Mouse (Mus musculus): ENCODE data around the gene Mme.

Gene Mme

DNA sequence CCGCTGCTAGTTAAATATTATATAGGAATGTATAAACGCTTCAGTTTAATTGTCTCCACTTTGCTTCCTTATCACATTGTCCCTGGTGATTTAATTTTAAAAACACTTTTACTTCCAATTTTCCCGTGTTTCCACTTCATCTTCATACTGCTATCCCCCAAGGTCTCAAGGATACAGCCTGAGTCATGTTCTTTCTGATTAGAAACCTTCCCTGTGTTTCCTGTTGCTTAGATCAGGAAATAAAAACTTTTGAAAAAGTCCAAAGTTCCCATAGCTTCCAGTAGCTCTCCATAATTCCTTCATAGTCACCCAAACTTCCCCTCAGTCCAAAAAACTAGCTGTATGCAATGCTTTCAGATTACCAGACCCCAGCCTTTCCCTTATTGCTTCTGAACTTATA, 109.4 kb downstream of the Mme start:
- no peak for DNase-seq (ENCODE audit: low read depth, low spot score)

DNA sequence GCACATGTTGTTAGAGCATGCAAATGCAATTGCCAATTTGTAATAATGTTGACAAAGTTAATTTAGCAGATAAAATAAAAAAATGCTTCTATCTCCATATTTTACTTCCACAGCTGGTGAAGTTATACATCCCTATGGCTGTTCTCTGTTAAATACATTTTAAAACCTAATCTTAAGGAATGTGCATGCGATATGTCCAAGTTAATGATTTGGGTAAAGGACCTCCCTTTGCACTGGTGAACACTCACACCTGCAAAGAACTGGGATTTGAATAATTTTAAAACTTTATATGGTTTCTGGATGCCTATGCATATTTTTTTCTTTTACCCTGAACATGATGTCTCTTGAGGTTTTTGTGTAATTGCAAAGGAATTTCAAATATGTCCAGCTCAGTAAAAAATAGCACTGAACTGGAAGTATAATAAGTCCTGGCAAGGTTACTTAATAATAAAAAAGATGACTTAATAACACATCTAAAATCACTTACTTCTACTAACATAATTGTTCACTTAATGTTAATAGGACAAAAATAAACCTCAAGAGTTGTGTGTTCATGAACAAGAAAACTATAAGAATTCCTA, 110.4 kb downstream of the Mme start:
- no peak for DNase-seq (ENCODE audit: low read depth, low spot score)

DNA sequence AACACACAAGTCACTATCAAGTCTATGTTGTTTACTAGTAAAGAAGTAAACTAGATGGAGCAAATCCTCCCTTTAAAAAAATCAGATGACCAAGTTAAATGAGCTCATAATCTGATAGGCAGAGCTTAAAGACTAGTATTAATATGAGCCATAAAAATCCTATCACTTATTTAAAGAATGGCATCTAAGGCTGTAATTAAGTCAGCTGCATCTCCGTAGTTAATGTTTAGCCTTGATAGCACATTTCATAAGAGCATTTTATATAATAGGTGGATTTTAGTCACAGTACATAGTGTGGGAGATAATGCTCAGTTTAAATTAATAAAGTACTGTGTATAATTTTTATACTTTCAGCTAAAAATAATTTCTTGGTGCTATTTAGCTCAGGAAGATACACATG, 118.2 kb downstream of the Mme start:
- DNase-seq (ENCODE audit: low read depth, low spot score), result no peak

DNA sequence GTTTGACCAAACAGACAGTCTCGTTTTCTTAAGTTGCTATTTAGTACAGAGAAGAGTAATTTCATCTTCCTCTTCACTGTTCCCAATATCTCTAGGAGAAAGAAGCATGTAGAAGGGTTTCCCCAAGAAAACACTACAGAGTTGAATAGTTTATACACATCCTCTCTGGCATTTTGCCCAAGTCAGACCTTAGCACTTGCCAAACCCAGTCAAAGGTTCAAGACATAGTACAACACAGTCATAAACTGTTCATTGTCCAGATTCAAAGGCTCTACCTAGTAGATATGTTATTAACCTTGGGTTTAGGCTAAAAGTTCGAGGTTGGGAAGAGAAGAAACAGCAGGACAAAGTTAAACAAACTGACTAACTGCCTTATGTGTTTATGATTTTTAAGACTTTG, 143.7 kb downstream of the Mme start:
- no peak for DNase-seq (ENCODE audit: low read depth, low spot score)

DNA sequence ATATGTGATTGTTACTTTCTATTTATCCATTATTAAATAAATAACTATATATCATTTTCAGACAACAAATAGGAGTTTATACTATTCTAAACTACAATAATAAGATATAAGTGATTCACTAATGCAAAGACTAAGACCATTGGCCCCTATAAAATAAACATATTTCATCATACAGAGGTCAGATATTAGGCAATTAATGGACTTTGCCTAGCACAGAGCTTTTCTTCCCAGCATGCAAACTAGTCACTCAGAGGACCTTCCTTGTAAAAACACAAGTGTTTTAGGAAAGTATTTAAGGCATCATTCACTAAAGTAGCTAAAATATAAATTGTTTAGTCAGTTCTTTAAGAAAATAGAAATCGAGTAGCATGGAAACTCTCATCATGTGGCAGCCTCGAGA, 149.4 kb downstream of the Mme start:
- no peak for DNase-seq (ENCODE audit: low read depth, low spot score)

DNA sequence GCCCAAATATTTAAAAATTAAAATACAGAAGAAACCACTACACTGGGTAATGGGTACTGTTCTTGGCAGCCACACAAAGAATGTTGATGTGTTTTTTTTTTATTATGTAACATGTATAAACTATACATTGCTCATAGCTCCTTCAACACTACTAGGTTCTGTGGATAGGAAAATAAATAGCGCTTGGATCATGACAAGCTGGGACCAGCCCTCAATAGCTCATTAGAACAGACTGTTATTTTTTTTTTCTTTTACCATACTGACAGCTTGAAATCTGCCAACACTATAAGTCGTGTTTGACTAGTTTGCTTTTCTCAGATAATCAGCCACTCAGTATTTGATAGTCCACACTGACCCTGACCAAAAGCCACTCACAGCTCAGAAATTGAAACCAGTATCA, 150.0 kb downstream of the Mme start:
- DNase-seq (ENCODE audit: low read depth, low spot score), result no peak

DNA sequence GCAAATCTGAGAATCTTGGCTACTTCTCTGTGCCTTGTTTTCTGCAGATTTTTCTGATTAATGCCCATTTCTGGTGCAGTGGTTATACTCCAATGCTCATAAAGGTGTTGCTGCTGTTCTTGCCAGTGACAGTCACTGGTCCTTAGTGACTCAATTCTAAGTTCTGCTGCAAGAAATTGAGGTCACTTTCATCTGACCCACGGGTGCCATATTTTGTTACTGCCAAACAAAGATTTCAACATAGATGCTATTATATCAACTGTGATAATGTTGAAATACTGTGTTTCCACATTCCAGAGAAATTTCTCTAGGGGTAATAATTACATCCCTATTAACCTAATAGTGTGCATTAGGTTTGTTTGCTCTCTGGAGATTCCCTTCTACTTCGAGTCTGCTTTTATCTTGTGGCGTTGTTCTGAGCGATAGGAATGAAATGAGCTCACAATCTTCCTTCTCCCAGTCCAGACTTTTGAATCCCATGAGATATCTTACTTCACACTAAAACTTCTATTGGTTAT, 153.1 kb downstream of the Mme start:
- DNase-seq (ENCODE audit: low read depth, low spot score), result no peak

DNA sequence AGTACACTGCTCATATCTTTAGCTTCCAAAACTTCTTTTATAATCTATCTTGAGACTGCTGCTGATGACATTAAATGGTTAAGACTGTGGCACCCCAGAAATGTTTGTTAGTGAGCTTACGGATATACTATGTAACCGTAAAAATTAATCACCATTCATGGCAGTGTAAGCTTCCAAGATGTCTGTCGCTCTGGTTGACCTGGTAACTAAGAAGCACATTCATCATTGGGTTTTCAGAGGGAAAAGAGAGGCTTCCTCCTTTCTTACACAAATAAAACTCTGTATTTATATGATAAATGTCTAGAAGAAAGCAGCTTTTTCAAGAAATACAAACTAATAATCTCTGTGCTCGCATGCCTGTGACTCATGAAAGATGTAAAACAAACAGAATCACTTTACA, 156.8 kb downstream of the Mme start:
- DNase-seq (ENCODE audit: low read depth, low spot score), result no peak

DNA sequence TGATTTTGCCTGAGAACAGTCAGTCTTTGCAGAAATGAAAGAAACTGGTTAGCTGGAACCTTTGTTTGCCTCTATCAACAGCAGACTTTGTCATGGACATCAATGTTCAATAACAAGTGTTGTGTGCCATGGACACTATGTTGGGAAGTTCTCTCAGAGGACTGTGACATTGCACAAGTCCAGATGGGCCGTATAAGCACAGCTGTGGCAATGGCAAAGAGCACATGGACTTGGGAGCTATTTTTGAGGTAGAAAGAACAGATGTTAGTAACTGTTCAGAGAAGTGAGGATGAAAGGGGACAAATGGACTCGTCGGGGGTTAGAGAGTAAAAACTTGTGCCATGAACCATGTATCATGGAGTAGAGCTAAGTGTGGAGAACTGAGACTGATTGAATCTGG, 165.1 kb downstream of the Mme start:
- no peak for DNase-seq (ENCODE audit: low read depth, low spot score)

DNA sequence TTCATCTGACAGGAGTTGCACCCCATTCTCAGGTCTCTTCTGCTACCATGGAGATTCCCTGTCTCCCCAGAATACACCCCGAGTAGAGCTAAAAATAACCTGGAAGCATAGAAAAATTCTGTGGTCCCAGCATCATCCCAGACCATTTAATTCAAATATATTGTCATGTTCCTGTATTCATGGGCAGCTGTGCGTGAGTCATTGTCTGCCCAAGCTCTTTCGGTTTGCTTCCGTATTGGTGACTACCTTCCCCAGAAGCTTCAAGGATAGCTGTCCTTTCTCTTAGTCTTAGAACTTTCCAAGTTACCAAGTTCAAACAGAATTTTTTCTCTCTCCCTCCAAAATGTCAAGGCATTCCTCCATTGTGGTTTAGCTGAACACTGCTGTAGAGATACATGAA, 169.7 kb downstream of the Mme start:
- no peak for DNase-seq (ENCODE audit: low read depth, low spot score)

DNA sequence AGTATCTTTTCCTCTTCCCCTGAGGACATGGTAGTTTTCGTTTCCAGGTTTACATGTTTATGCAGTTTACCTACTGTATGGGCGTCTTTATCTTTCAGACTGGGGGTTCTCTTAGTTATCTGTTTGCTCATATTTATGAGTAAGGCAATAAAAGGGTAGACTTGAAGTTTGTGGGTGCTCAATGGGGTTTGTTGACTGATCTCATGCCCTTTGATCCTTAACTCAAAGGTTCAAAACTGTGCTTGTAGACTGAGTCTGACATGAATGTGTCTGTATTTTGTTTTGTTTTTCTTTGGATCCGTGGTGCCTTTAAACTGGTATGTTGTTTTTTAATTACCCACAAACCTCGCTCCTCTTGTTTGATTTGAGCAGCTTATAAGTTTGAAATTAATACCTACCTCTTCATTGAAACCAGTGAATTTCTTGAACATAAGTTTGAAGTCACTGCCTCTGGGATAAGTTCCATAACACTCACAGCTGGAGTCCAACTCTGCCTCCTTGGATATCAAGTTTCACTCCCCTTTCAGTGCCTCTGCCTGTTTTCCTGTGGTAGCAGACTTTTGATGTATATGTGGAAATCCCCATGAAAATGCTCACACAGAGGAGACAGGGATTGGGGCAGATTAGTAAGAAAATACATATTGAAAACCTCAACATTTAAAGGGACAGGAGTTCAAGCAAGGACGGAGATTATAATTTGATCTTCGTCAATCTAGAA, 171.0 kb downstream of the Mme start:
- no peak for DNase-seq (ENCODE audit: low read depth, low spot score)

DNA sequence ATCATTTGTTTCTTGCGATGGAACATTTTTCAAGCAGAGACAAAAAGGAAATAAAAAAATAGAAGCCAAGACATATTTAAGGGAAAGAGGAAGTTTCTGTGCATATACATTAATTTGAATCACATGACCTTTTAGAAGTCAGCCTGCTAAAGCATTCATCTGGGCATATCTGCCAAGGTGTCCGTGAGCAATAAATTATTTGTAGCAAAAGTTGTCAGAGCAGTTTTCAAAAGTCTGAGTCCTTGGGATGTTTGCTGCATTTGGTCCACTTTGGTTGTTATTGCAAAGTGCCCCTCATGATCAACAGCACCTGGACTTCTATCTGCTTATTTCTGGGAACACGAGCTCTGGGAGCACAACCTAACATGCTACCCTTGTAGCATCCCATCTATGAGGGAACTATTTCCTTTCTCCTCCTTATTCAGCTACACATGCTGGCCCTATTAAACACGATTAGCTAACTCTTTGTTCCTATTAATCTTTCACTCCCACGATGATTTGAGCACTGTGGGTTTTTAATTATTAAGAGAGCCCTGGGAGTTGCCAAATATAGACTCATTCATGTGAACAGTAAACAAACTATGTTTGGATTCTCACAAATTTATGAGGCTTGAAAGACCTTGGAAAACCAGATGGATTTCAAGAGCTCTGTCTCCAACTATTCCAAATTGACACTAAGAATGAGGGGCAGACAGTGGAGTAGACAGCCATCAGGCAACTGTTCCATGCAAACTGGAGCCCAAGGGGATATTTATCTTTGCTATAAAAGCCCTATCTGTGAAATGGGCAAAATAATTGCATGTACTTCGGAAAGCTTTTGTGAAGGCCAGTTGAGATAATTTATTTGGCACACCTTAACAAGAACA, 171.9 kb downstream of the Mme start:
- DNase-seq (ENCODE audit: low read depth, low spot score), result no peak

DNA sequence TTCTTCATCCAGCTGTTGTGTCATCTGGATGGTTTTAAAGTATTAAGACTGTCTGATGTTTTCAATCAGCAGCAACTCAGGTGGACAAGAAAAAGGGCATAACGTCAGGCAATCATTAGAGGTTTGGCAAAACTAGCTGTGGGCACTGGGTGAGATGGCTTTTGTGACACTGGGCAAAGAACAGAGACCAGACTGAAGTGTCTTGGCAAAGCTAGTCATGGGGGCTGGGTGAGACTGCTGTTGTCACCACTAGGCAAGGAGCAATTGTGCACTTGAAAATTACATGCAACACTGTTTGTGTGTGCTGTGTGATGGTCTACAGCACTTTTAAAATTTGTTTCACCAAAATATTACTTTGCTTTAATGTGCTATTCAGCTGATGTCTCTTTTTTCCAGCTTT, 175.9 kb downstream of the Mme start:
- no peak for DNase-seq (ENCODE audit: low read depth, low spot score)

DNA sequence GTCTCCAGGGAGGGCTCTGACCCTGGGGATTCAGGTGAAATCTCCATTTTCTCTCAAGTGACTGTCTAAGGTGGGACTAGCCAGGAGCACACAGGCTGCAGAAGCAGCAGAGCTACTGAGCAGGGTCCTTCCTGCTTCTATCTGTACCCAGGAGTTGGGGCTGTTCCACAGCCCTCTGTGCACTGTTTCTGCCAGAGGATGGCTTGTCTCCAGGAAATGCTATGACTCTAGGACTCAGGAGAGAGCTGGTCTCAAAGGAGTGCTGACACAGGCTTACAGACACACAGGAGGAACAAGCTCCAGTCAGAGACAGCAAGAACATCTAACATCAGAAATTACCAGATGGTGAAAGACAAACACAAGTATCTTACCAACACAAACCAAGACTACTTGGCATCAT, 176.4 kb downstream of the Mme start:
- DNase-seq (ENCODE audit: low read depth, low spot score), result no peak

DNA sequence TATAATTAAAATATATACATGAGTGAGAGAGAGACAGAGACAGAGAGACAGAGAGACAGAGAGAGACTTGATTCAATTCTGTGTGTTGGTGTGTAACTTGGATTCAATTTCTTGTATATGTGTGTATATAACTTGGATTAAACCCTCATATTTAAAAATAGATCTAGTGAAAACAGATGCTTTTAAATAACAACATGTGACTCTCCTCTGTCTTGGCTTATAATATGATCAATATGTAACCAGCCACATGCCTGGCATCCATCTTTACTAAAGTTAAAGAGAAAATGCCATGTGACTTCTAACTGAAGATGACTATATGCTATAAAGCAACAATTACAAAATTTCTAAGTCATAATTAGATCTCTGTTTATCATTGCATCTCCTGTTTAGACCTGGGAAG, 182.2 kb downstream of the Mme start:
- no peak for DNase-seq (ENCODE audit: low read depth, low spot score)

Measured in ES-CJ7 (cell line).